Mouse (Mus musculus) T-cell, adult 2 months (primary cell): ENCODE measurements around the gene Nemp1.
A peak's percentile ranks its signal among the peaks of the same experiment; 100 is the strongest.

Source experiments
- DNase-seq: peaks from one replicate; pipeline ENCODE4 v3.0.0; 2022; ENCODE audit warnings: low spot score

The Nemp1 gene

DNA sequence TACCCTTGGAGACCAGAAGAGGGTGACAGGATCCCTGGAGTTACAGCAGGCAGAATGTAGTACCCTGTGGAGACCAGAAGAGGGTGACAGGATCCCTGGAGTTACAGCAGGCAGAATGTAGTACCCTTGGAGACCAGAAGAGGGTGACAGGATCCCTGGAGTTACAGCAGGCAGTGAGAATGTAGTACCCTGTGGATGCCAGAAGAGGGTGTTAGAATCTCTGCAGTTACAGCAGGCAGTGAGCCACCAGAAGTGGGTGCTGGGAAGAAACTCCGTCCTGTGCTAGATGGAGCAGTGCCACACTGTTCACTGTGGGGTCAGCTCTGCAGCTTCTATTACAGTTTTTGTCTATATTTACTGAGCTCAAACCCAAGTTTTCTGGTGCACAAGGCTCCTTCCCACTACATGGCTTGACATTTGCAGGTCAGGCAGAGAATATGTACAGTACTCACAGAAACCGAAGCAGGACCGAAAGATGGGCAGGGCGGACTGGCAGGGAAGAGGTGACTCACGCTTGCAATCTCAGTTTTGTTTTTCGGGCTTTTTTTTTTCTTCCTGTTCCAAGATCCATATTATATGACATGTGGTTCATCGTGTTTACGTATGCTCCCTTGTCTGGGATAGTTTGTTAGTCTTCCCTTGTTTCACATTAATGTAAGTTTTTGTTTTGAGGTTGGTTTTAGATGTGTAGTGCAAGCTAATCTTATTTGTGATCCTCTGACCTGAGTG, 8.3 kb downstream of the Nemp1 start:
- peak; percentile 85 for DNase-seq

DNA sequence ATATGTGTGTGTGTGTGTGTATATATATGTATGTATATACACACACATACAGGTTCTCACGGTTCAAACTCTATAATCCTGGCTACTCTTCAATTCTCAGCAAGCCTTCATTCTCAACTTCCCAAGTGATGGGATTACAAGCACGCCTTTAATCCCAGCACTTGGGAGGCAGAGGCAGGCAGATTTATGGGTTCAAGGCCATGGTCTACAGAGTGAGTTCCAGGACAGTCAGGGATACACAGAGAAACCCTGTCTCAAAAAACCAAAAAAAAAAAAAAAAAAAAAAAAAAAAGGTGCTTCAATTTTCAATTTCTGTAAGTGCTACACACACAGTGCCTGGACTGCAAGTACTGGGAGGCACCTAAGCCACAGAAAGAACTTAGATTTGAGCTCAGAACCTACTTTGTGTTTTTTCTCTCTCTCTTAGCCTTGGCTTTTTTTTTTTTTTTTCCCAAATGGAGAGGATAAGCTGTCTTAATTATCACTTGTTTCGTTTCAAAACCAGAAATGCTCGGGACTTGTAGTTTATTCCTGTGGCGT, 9.2 kb downstream of the Nemp1 start:
- DNase-seq: no peak

GRCm38 (mm10) chr10:127676691-127677548, 10.2 kb downstream of the Nemp1 start:
- peak; percentile 93 for DNase-seq

DNA sequence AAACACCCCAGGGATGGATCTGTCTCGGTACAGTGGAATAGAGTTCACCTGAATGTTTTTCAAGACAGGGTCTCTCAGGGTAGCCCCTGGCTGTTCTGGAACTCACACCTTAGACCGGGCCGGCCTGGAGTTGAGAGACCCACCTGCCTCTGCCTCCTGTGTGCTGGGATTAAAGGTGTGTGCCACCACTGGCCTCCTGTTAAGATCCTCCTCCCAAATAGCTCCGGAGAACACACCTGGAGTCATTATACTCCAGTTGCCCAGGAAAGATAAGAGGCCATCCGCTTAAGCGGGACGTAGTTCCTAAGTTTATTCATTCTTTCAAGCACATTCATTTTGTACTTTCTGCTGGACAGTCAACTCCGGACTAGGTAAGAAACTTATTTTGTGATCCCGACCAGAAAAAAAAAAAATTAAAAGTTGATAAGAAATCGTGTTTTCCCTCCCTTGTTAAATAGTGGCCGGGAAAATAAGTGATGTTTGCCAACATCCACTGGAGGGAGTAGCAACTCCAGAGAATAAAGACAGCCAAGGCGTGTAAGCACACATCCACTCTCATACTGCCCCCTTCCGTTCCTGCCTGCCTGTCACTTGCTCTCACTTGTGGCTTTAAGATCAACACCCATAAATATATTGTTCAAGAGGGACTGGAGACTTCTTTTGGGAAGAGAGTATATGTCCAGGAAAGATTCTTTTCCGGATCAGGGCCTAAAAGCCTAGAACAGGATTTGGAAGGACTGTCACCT, 11.1 kb downstream of the Nemp1 start:
- DNase-seq: peak; percentile 72

GRCm38 (mm10) chr10:127679208-127679607, 12.5 kb downstream of the Nemp1 start:
- DNase-seq: no peak

DNA sequence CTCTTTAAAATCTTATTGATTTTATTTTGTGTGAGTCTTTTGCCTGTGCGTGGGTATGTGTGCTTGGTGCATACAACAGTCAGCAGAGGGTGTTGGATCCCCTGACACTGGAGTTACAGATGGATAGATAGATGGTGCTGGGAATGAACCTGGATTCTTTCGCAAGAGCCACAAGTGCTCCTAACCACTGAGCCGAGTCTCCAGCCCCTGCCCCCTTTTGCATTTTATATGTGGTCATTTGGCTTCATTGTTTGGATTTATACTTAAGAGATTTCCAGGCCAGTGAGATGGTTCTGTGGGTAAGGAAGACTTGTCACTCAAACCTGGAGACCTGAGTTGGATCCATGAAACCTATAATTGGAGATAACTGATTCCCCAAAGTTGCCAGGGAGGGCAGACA, 13.2 kb downstream of the Nemp1 start:
- DNase-seq: no peak

- no peak for DNase-seq
Measured at GRCm38 (mm10) chr10:127682886-127683285, 16.2 kb downstream of the Nemp1 start.

GRCm38 (mm10) chr10:127691053-127691452, 24.4 kb downstream of the Nemp1 start:
- no peak for DNase-seq

DNA sequence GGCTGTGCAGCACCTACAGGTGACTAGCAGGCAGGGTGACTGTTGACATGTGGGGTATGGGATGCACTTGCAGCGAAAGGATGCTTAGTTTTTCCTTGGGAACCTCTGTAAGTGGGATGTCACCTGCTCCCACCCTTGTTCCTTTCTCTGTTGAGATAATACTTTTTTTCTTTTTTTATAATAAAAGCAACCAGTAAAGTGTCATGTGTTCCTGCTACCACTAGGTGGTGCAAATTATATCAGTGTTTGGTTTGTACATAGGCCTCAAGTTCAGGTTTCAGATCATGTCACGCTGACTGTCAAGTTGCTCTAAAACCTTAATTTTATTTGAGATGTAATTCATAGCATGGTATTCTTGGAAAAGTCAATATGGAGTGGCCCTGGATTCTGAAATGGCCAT, 27.9 kb downstream of the Nemp1 start:
- no peak for DNase-seq

DNA sequence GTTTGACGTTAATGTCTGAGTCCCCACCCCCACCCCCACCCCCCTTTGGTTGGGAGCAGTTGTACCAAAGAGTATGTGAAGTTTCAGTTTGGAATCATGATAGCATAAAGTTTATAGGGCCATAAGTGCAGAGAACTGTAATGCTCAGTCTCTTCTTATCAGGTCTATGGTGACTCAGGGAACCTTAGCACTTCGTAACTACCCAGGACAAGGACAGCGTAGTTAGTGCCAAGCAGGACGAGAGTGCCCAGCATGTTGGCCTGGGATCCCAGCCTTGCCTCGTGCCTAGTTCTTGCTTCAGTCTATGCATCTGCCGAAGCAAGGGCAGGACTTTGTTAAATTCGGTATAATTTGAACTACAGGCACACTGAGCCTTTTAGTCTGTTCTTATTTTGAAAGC, 29.1 kb downstream of the Nemp1 start:
- no peak for DNase-seq

GRCm38 (mm10) chr10:127698966-127699365, 32.3 kb downstream of the Nemp1 start:
- DNase-seq: no peak

DNA sequence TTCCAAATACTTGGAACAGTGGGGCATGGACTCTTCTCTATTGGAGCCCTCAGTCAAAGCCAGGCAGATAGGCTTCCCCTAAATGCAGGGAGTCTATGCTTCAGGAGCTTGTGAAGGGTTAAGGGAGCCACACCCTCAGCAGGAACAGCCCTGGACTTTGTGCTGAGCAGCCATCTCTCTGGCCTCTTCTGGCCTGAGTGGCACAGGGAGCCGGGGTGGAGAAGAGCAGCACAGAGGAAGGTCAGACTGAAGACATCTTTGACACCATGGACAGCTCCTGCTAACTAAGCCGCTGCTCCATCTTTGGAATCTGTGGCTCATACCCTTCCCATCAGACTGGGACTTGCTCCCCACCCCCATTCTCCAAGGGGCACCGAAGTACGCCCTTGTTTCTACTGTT, 36.6 kb downstream of the Nemp1 start:
- DNase-seq: no peak

DNA sequence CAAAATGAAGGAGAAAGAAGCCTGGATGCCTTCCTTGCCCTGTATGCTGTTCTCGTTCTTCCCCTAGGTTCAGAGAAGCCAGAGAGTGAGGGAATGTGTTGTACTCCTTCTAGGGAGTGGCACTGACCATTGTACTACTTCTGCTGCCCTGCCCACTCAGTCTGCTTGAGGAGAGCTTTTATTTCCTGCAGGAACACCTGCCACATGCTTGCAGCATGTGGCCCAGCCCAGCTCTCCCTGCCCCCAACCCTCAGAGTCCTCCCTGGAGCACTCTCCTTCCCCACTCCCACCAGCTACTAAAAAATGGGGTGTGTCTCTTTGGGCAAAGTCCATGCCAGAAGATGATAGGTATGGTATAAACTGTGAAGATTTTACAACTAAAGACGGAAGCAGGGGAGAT, 37.6 kb downstream of the Nemp1 start:
- DNase-seq: no peak

GRCm38 (mm10) chr10:127704766-127705220, 38.1 kb downstream of the Nemp1 start, which contains the start of gene Myo1a:
Gene Myo1a (plus strand): TSS chr10:127705170.
- DNase-seq: no peak

GRCm38 (mm10) chr10:127705783-127706182, 39.1 kb downstream of the Nemp1 start:
- no peak for DNase-seq

DNA sequence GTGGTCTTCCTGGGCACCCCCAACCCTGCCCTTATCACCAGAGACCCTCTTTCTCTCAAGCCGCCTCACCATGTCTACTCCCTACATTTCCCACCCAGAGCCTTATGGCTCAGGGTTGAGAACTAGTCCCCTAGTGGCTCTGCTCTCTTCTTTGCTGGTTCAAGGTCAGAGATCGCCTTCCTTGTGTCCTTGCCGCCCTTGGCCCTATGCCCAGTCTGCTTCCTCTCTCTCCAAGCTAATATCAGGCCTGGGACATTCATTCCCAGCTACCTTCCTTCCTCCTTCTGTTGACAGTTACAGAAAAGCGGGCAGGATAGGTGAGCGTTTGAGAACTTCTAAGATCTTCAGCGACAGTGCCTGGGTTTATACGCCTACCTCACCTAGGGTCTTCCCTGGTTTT, 41.0 kb downstream of the Nemp1 start:
- no peak for DNase-seq

GRCm38 (mm10) chr10:127708850-127709370, 42.2 kb downstream of the Nemp1 start:
- DNase-seq: no peak

DNA sequence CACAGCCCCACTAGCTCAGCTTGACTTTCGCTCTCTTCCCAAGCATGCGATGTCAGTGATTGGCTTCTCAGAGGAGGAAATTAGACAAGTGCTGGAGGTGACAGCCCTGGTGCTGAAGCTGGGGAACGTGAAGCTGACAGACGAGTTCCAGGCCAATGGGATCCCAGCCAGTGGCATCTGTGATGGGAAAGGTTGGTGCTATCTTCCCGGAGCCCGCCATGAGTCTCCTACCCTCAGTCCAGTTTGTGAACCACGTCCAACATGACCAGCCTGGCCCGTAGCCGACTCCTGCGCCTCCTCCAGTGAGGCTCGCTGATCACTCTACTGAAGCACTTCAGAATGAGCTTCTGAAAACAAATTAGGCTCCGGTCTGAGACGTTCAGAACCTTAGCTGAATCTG, 43.6 kb downstream of the Nemp1 start:
- no peak for DNase-seq

- no peak for DNase-seq
Measured at GRCm38 (mm10) chr10:127712736-127713135, 46.0 kb downstream of the Nemp1 start.

DNA sequence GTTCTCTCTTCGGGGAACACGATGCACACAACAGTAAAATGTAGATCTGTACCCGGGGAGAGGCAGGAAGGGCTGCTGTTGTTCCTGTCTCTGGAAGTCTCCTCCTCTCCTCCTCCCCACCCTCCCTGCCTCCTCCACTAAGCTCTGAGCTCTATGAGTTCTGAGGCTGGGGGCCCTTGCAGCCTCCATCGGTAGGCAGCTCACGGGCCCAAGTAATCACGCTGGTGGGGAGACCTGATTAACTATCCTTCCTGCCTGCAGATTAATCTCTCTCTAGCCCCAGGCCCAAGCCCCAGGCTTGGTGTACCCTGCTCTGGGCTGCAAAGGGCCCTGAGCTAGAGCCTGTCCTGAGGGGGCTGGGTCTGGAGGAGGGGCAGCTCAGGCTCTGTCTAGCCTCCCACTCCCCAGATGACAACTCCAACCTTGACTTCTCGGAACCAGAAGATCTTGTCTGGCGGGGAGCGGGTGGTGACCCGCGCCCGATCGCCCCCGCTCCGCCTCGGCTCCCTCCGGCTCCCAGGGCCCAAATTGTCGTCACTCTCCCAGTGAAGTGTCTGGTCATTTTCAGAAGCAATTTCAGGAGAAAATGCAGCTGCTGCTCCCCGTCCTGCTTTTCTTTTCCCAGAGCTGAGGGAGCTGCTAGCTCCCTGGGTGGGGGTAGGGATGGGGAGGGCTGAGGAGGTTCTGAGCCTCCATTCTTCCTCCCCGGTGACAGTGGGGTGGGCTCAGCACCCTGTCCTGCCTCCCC, 55.1 kb downstream of the Nemp1 start:
- DNase-seq: no peak

DNA sequence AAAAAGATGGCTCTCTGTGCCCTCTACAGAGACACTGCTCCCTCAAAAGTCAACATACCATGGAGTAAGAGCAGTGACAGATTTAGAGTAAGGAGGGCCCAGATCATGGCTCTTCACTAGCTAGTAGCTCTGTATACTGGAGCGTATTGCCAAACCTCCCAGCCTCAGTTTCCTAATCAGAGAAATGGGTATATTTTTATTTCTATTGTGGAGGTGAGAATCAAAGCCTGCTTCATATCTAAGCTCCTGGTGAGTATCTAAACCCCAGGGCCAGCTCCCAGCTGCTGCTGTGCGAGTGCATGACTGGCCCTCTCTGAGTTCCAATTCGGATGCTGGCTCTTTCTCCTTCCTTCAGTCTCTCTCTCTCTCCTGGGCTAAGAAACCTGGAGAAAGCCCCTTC, 57.5 kb downstream of the Nemp1 start, which contains the start of gene Tac2:
Tac2 (plus strand) TSS at position 301 of the 400 bp plus-strand sequence.
- DNase-seq: no peak
